Mouse (Mus musculus): ENCODE measurements at regions not wholly inside any gene's neighbourhood (a gene's known extent, or its start where the extent isn't known, plus 50 kb on each side); places are given as distances from the start of the nearest gene placed in this dataset.

- TF ChIP-seq CTCF (conservative IDR thresholded peaks at IDR 0.05; ENCODE audit: low read length) (no peak), NANOG (IDR thresholded peaks at IDR 0.05; ENCODE audit: borderline replicate concordance, low read length) (no peak), POU5F1 (IDR thresholded peaks at IDR 0.05; ENCODE audit: borderline replicate concordance, low read length) (no peak)
Measured at GRCm38 (mm10) chr13:91344139-91344538, 115.9 kb upstream of the Ssbp2 start.
